17 mouse cellular contexts compared by ENCODE assay signal in genomic region chr17:3009939-3010338, GRCm38 (mm10).
DNase-seq lines count a peak whose midpoint lies in the region; ATAC-seq and TF ChIP-seq lines count a peak whose summit lies in the region.
"Had no signal": no experiment of that assay in that cellular context is flagged by ENCODE, and none has a peak within 500 bp of the region (broad histone marks: within the 10 kb centered on the region; RNA-seq: fewer than 3 reads in every experiment).

No protein-coding gene starts in this region.

- no peaks in the 10 kb centered on the region for H3K4me1 ChIP-seq in liver, embryonic 12.5 days
- H3K4me1 ChIP-seq in stomach, postnatal 0 days (replicated peaks; ENCODE audit: control insufficient read depth, insufficient read depth) = no peaks in the 10 kb centered on the region
- H3K4me1 ChIP-seq: forebrain, embryonic 15.5 days; limb, embryonic 13.5 days; stomach, embryonic 15.5 days had no signal

- no peaks in the 10 kb centered on the region for H3K27me3 ChIP-seq in liver, embryonic 12.5 days (replicated peaks)
- no peaks in the 10 kb centered on the region for H3K27me3 ChIP-seq in stomach, postnatal 0 days (ENCODE audit: control insufficient read depth, insufficient read depth, low read length)
- H3K27me3 ChIP-seq: forebrain, embryonic 15.5 days; limb, embryonic 13.5 days; Patski; stomach, embryonic 15.5 days had no signal

- peak; percentile 30 for DNase-seq in CD4-positive, CD25-positive, alpha-beta regulatory T cell, adult 2 months (ENCODE audit: low read depth, low spot score)
- DNase-seq in liver = peak; percentile 1
- DNase-seq in urinary bladder, adult 2 months (ENCODE audit: low spot score) = peak; percentile 2
- DNase-seq in urinary bladder, postnatal 10 days (ENCODE audit: low spot score) = no peak
- DNase-seq in stomach, postnatal 0 days (ENCODE audit: low spot score) = peak; percentile 11
- DNase-seq in layer of hippocampus, adult 9-11 months = no peak
- DNase-seq: cerebellum, adult 11-12 months; kidney, adult 9 months had no signal

- no peak for TF ChIP-seq EP300 in stomach, postnatal 0 days (optimal IDR thresholded peaks at IDR 0.05)

- H3K4me3 ChIP-seq in liver, embryonic 12.5 days = no peak overlapping the region
- no peak overlapping the region for H3K4me3 ChIP-seq in stomach, postnatal 0 days (ENCODE audit: low read depth, low read length)
- H3K4me3 ChIP-seq: forebrain, embryonic 15.5 days; left cerebral cortex, adult 2 months; limb, embryonic 13.5 days; stomach, embryonic 15.5 days had no signal

- H3K9me3 ChIP-seq in liver, embryonic 12.5 days (replicated peaks) = peaks cover 83% of the 10 kb centered on the region
- H3K9me3 ChIP-seq in stomach, postnatal 0 days (ENCODE audit: control insufficient read depth, low read length) = 0 out of 2 replicates have a peak, but pooled peaks cover 4% of the 10 kb centered on the region
- H3K9me3 ChIP-seq: stomach, embryonic 15.5 days had no signal

- no peak for TF ChIP-seq CTCF in stomach, postnatal 0 days (IDR thresholded peaks at IDR 0.05; ENCODE audit: low read depth)

- H3K9ac ChIP-seq in liver, embryonic 12.5 days = no peak overlapping the region
- H3K9ac ChIP-seq in stomach, postnatal 0 days (ENCODE audit: low read length) = no peak overlapping the region
- H3K9ac ChIP-seq: forebrain, embryonic 15.5 days; limb, embryonic 13.5 days; stomach, embryonic 15.5 days had no signal

- no peaks in the 10 kb centered on the region for H3K36me3 ChIP-seq in liver, embryonic 12.5 days
- H3K36me3 ChIP-seq in stomach, postnatal 0 days (ENCODE audit: control insufficient read depth, insufficient read depth, low read length) = no peaks in the 10 kb centered on the region
- H3K36me3 ChIP-seq: forebrain, embryonic 15.5 days; limb, embryonic 13.5 days; stomach, embryonic 15.5 days had no signal

- ATAC-seq in CD4-positive, CD25-positive, alpha-beta regulatory T cell, adult 4 months = no peak
- ATAC-seq in liver, embryonic 12.5 days = no peak
- no peak for ATAC-seq in stomach, postnatal 0 days (ENCODE audit: low FRiP score, low TSS enrichment)
- ATAC-seq: forebrain, embryonic 15.5 days; hindbrain, postnatal 0 days; Patski had no signal

- WGBS in liver, embryonic 12.5 days (ENCODE audit: insufficient replicate concordance) = 37% methylated on average over 2 of the region's 2 CpGs
- 65% methylated on average over 2 of the region's 2 CpGs for WGBS in stomach, postnatal 0 days

- H3K4me2 ChIP-seq in liver, embryonic 12.5 days = no peak overlapping the region
- H3K4me2 ChIP-seq in stomach, postnatal 0 days (replicated peaks; ENCODE audit: low read depth) = no peak overlapping the region
- H3K4me2 ChIP-seq: forebrain, embryonic 15.5 days; limb, embryonic 13.5 days; midbrain, embryonic 11.5 days; stomach, embryonic 15.5 days had no signal

- H3K27ac ChIP-seq in liver, embryonic 12.5 days = no peak overlapping the region
- H3K27ac ChIP-seq in stomach, postnatal 0 days (replicated peaks) = no peak overlapping the region
- H3K27ac ChIP-seq: forebrain, embryonic 15.5 days; hindbrain, postnatal 0 days; left cerebral cortex, adult 2 months; limb, embryonic 13.5 days; stomach, embryonic 15.5 days had no signal

Comparison
In these comparisons a context has a peak if more than half of its experiments do, and no peak if none do; other contexts are left out.
1. DNase-seq: peak in CD4-positive, CD25-positive, alpha-beta regulatory T cell, adult 2 months (single experiment), liver (single experiment), urinary bladder, adult 2 months (single experiment) and stomach, postnatal 0 days (single experiment); none in urinary bladder, postnatal 10 days (single experiment) and layer of hippocampus, adult 9-11 months (single experiment).